Mouse (Mus musculus) bone marrow, adult 2 months (tissue): ENCODE measurements around the gene Anxa8. TPM values are rescaled to one million over a fixed set of nuclear protein-coding genes. Genes with fewer than 3 reads are reported as not detected.

ENCODE experiments used
- H3K27ac ChIP-seq: fragments of 200-500 bp; 2 replicates; pipeline ENCODE4 v1.5.1; 2012; ENCODE audit warnings: low read depth, mild to moderate bottlenecking, control low read depth, inconsistent platforms, low read length; ENCODE audit not compliant: control insufficient read depth, poor library complexity, insufficient read depth
- H3K4me1 ChIP-seq: fragments of 200-500 bp; 2 replicates; pipeline ENCODE4 v1.6.1; 2011; ENCODE audit warnings: low read length; ENCODE audit not compliant: control insufficient read depth, insufficient read depth
- H3K4me3 ChIP-seq: fragments of 200-500 bp; replicated peaks from 2 replicates; pipeline ENCODE3; 2011; ENCODE audit warnings: mild to moderate bottlenecking, low read depth, low read length, control low read depth; ENCODE audit not compliant: control insufficient read depth
- CTCF ChIP-seq: fragments of 200-500 bp; IDR thresholded peaks from 2 replicates; pipeline ENCODE4 v1.5.1; 2011; ENCODE audit warnings: low read length, control low read depth; ENCODE audit not compliant: control insufficient read depth, insufficient read depth
- POLR2A ChIP-seq: fragments of 200-500 bp; IDR thresholded peaks from 2 replicates; pipeline ENCODE4 v1.6.1; 2011; ENCODE audit warnings: low read depth, mild to moderate bottlenecking, control low read depth, low read length, borderline replicate concordance; ENCODE audit not compliant: control insufficient read depth
- WGBS: fragments of 180-500 bp; shearing (Covaris S2); methylation state at CpG from one replicate; pipeline ENCODE4 v1.1.7; 2018; 5-methylcytosine and 5-hydroxymethylcytosine counted together
- polyA plus RNA-seq: library from polyadenylated mRNA; stranded (reverse); fragments of >200 nt; gene quantifications from 2 replicates; pipeline ENCODE4 v1.2.4, GENCODE M21; 2011; ENCODE audit warnings: low replicate concordance; ENCODE audit not compliant: missing spikeins, insufficient read depth, insufficient read length

Anxa8 gene
- polyA plus RNA-seq, 1 experiment, result 2.0 TPM

DNA sequence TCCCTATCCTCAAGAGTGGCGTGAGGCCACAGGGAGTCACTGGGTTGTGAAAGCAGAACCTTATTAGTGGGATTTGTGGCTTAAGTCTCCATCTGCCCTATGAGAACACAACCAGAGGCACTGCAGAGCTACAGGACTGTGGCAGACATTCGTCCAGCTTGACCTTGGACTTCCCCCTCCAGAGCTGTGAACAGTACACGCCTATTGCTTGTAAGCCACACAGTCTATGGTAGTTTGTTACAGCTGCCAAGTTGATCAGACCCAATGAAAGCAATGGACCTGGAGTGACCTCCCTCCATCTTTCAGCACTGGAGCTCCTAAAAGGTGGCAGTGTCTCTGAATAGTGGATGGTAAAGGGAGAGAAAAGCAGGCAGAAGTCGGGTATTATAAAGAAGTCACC is 7.5 kb upstream of the Anxa8 start:
- Histone ChIP-seq H3K4me3 (no peak overlapping the region), H3K4me1 (no peaks in the 10 kb centered on the region), H3K27ac (no peak overlapping the region)
- TF ChIP-seq POLR2A, result no peak
- 55% methylated on average over 4 of the region's 4 CpGs for WGBS

DNA sequence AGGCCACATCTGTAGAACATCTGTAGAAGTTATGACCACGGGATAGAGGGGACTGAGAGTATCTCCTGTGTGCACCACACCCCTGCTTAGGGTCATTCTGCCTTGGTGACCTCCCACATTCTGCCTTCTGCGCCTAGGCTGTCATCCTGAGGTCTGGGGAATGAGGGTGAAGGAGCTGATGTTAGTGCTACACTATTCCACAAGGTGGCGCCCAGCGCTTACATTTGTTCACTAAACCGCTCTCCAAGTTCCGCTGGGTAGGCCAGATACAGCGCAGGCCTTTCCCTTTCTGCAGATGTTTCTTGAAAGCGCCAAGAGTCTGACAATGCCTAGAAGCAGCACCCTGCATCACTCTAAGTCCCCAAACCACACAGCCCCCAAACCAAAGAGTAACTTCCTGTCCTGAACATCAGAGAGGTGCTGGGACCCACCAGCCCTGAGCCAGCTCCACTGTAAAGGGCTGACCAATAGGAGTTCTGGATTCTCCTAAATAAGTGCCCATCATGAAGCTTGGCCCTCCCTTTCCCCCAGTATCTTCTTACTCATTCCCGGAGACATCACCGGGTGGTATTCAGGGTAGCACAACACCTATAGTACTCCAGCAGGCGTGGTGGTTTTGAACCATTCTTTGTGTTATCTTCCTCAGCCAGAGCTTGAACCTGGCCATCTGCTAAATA is 5.3 kb upstream of the Anxa8 start:
- no peak overlapping the region for H3K4me3 ChIP-seq
- TF ChIP-seq CTCF (peak; percentile 59), POLR2A (no peak)
- no peaks in the 10 kb centered on the region for H3K4me1 ChIP-seq
- 14% methylated on average over 11 of the region's 11 CpGs for WGBS
- no peak overlapping the region for H3K27ac ChIP-seq

DNA sequence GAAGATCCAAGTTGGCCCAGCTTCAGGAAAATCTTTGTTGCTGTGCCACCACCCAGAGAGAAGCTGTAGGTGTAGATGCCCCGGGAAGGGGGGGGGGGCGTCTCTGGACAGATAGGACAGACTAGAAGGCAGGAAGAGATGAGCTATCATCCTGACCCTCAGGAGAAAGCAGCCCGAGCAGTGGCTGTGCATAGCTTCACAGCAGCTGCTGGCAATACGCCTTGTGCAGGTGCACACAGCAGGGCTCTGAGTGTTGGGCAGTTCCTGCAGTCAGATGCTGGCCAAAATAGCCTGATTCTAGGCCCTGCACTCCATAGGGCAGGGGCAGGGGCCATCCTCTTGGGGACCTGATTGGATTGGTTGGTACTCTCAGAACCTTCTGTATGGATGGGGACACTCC is 1.0 kb downstream of the Anxa8 start:
- 56% methylated on average over 4 of the region's 4 CpGs for WGBS
- Histone ChIP-seq H3K4me3 (no peak overlapping the region), H3K27ac (no peak overlapping the region), H3K4me1 (no peaks in the 10 kb centered on the region)
- TF ChIP-seq POLR2A (no peak), CTCF (no peak)

DNA sequence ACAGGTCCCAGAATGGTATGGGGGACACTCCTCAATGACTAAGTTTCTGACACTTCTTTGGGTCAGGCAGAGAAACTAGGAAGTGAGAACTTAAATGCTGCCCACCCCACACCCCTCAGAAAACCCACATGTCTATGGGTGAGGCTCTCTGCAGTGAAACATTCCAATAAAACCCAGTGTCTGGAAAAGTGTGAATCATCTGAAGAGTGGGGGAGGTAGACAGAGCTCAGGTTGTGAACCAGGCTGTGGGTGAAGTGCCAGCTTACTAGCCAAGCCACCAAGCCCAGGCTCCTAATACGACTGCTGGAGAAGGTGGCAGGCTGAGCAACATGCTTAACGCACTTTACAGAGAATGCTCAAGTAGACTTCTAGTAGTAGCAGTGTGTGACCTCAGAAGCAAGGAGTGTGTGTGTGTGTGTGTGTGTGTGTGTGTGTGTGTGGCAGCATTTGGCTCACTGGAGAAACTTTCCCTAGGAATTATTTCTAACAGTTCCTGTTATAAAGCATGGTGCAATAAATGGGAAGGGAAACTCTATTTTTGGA is 2.1 kb downstream of the Anxa8 start:
- H3K27ac ChIP-seq, result no peak overlapping the region
- WGBS, result 61% methylated on average over 2 of the region's 2 CpGs
- no peaks in the 10 kb centered on the region for H3K4me1 ChIP-seq
- H3K4me3 ChIP-seq, result no peak overlapping the region
- TF ChIP-seq CTCF, result no peak
- no peak for TF ChIP-seq POLR2A

DNA sequence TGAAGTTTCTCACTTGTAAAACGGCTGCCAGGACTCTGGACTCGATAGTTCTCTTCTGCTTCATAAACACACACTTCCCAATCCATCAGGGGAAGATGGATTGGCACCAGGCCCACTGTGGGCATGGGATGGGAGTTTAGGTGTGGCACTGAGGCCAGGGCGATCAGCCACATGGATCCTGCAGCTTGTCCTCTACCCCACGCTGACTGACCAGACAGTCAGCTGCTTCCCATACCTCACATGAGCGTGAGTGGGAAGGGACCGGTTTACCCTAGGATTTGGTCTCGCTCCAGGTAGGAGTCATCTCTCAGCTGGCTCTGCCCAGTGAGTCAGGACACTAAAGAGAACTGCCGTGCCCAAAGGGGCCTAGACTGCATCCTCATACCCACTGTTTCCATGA is 4.0 kb downstream of the Anxa8 start:
- Histone ChIP-seq H3K4me3 (no peak overlapping the region), H3K27ac (no peak overlapping the region), H3K4me1 (no peaks in the 10 kb centered on the region)
- TF ChIP-seq POLR2A, result no peak
- no peak for TF ChIP-seq CTCF
- 78% methylated on average over 8 of the region's 8 CpGs for WGBS

DNA sequence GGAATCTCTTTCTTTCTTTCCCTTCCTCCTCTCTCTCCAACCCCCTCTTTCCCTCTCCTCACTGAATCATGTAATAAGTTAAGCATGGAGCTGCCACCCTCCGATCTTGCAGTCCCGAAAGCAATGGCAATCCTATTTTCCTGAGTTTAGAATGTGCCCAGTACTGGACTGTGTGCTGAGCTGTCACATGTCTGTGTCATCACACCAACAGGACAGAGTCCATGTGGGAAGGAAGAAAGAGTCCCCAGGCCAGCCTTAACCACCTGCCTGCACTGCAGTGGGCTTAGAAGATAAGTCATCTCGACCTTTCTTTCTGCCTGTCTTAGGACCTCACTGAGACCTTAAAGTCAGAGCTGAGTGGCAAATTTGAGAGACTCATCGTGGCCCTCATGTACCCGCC is 5.7 kb downstream of the Anxa8 start:
- H3K4me1 ChIP-seq, result no peaks in the 10 kb centered on the region
- H3K27ac ChIP-seq, result no peak overlapping the region
- TF ChIP-seq POLR2A (no peak), CTCF (no peak)
- H3K4me3 ChIP-seq, result no peak overlapping the region
- 72% methylated on average over 5 of the region's 5 CpGs for WGBS

DNA sequence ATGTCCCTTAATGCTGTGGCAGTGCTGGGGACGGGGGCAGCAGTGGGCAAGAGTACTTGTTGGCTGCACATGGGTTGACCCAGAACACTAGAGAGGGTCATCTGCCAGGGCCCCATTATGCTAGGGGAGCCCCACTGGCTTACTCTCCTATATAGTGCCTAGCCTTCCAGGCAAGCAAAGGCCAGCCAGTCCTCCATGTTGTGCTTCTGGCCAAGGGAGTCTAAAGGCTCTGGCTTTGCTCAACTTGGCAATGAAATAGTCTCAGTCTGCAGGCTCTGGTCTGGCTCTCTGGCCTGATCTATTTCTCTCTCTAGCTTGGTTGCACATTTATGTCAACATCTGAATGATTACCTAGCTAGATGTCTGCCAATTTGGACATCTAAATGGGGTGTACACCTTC is 7.1 kb downstream of the Anxa8 start:
- H3K4me1 ChIP-seq, result no peaks in the 10 kb centered on the region
- H3K4me3 ChIP-seq, result no peak overlapping the region
- WGBS, result 58% methylated on average over 1 of the region's 1 CpGs
- no peak overlapping the region for H3K27ac ChIP-seq
- TF ChIP-seq CTCF (no peak), POLR2A (no peak)

DNA sequence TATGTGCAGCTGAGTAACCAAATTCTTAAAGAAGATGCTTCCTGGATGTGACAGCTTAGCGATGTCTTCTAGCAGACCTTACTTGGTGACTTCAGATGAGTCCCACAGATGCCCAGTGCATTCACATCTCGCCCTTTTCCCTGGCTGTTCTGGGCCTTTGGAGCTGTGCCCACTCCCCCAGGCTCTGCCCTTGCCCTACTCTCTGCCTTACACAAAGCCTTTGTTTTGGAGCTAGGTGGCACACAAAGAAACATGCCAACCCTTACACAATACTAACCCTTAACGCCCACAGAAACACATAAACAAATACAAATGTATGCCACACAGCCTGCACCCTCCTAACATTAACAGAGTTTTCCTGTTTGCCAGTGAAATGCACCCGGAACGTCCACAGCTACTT is 10.4 kb downstream of the Anxa8 start:
- Histone ChIP-seq H3K4me3 (no peak overlapping the region), H3K27ac (no peak overlapping the region), H3K4me1 (no peaks in the 10 kb centered on the region)
- 68% methylated on average over 5 of the region's 5 CpGs for WGBS
- TF ChIP-seq POLR2A, result no peak
- TF ChIP-seq CTCF, result no peak

DNA sequence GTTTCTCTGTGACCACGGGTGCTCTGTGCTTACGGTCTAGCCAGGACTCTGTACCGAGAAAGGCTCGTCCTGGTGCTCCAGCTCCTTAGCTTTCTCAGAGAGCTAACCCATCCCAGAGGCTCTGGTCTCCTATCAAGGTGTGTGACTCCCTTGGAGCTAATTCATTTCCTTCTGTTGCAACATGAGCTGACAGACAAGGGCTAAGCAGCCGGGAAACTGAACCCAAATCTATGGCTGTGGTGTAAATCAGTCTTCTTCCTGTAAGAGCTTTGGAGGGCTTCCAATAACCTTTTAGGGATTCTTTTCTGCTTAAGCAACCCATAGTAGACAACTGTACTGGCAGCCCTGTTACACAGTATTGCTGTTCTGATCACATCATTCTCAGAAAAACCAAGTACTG is 16.8 kb downstream of the Anxa8 start, which contains the start of gene A630023A22Rik:
TSS of gene A630023A22Rik (minus strand) at position 154 of the 400 bp plus-strand sequence.
- H3K4me3 ChIP-seq, result no peak within 1 kb of the TSS
- no peak within 1 kb of the TSS for H3K27ac ChIP-seq
- no peak for TF ChIP-seq CTCF
- no peak for TF ChIP-seq POLR2A
- 52% methylated on average over 5 of the region's 5 CpGs for WGBS
- no peaks in the 10 kb centered on the region for H3K4me1 ChIP-seq
